Mouse (Mus musculus) stomach, postnatal 0 days (tissue): Measurements from ENCODE around the gene Atp5c1.

Experiments used
- CTCF ChIP-seq: IDR thresholded peaks from 2 replicates; pipeline ENCODE4 v1.5.1; 2016; ENCODE audit warnings: antibody characterized with exemption, low read depth, mild to moderate bottlenecking, moderate library complexity
- EP300 ChIP-seq: optimal IDR thresholded peaks from 2 replicates; pipeline ENCODE3; 2016; ENCODE audit warnings: antibody characterized with exemption

DNA sequence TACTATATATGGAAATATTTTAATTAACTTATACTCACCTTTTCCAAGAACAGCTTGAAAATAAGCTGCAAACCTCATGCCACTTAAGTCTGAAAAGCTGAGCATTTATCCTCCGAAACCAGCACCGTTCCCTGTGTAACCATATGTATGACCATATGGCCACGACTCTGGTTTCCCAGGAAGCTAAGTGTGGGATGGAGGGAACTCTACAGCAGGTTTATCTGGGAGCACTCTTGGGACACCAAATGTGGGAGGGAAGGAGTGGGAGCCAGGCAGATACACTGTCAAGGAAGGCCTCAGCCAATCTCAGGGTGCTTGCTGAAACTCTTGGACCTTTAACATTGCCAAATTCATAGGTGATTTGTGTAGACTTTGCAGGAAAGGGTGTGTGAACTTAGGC, 29.4 kb downstream of the Atp5c1 start:
- no peak for TF ChIP-seq CTCF
- TF ChIP-seq EP300 = no peak
